9 mouse cellular contexts compared by ENCODE assay signal in the genomic region with DNA sequence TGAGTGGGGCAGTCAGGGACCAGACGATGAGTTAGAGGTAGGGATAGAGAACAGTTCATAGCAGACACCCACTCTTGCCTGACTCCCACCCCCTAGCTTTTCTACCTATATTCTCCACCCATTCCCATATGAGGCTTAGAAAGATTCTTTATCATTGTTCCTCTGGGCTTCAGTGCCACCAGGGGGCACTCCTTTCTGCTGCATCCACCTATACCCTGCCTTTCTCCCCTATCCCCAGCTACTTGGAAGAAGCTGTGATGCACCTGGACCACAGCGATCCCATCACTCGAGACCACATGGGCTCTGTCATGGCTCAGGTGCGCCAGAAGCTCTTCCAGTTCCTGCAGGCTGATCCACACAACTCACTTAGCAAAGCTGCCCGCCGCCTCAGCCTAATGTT. TPM values are rescaled to one million over a fixed set of nuclear protein-coding genes. Genes with fewer than 3 reads are reported as not detected.
A peak's percentile ranks its signal among the peaks of the same experiment; 100 is the strongest.
DNase-seq lines count a peak whose midpoint lies in the region; ATAC-seq and TF ChIP-seq lines count a peak whose summit lies in the region.
"Had no signal": no experiment of that assay in that cellular context is flagged by ENCODE, and none has a peak within 500 bp of the region (broad histone marks: within the 10 kb centered on the region; RNA-seq: fewer than 3 reads in every experiment).

No protein-coding gene starts in this region.

- ATAC-seq in liver, embryonic 12.5 days = no peak
- no peak for ATAC-seq in activated CD4-positive, CD25-positive, alpha-beta regulatory T cell, adult 4 months

- TF ChIP-seq POLR2A in liver, adult 2 months (IDR thresholded peaks at IDR 0.05; ENCODE audit: extremely low read depth, insufficient read depth, low read length) = no peak

- 92% methylated on average over 6 of the region's 6 CpGs for WGBS in liver, adult 2 months
- WGBS in liver, embryonic 12.5 days (ENCODE audit: insufficient replicate concordance) = 79% methylated on average over 6 of the region's 6 CpGs

- H3K9ac ChIP-seq in liver, adult 2 months (ENCODE audit: low read depth, low read length) = no peak overlapping the region
- no peak overlapping the region for H3K9ac ChIP-seq in liver, embryonic 12.5 days
- H3K9ac ChIP-seq: liver, embryonic 13.5 days had no signal

- H3K79me2 ChIP-seq in liver, adult 2 months (ENCODE audit: control insufficient read depth, insufficient read depth, low read length) = no peaks in the 10 kb centered on the region

- no peak overlapping the region for H3K4me3 ChIP-seq in liver, adult 2 months (ENCODE audit: insufficient read depth, low read depth, low read length)
- H3K4me3 ChIP-seq in liver, embryonic 12.5 days = no peak overlapping the region
- H3K4me3 ChIP-seq: liver, embryonic 13.5 days had no signal

- H3K36me3 ChIP-seq in liver, adult 2 months (ENCODE audit: control insufficient read depth, insufficient read depth, low read length) = peaks cover 5% of the 10 kb centered on the region; the same call in 1 of the 2 replicates
- H3K36me3 ChIP-seq in liver, embryonic 12.5 days = peaks cover 72% of the 10 kb centered on the region

- peak; percentile 49 to 50 for DNase-seq in cerebellum, postnatal 10 days
- DNase-seq in cerebellum, adult 8-10 months = no peak
- DNase-seq in liver, adult 2 months (ENCODE audit: extremely low read depth, low read depth, low spot score) = no peak
- peak; percentile 46 for DNase-seq in R1 (ENCODE audit: low read depth, low spot score)
- DNase-seq in lung, postnatal 14 days = peak; percentile 30
- no peak for DNase-seq in heart, adult 11 months
- DNase-seq: liver, embryonic 13.5 days had no signal

- peak; percentile 61 for TF ChIP-seq CTCF in liver, adult 2 months (IDR thresholded peaks at IDR 0.05; ENCODE audit: low read depth, low read length)

- H3K27me3 ChIP-seq in liver, adult 2 months (ENCODE audit: control insufficient read depth, insufficient read depth, low read length) = no peaks in the 10 kb centered on the region
- no peaks in the 10 kb centered on the region for H3K27me3 ChIP-seq in liver, embryonic 12.5 days (replicated peaks)
- H3K27me3 ChIP-seq: liver, embryonic 13.5 days had no signal

- no peak overlapping the region for H3K4me2 ChIP-seq in liver, embryonic 12.5 days
- H3K4me2 ChIP-seq: liver, embryonic 13.5 days had no signal

- no peaks in the 10 kb centered on the region for H3K9me3 ChIP-seq in liver, embryonic 12.5 days (replicated peaks)
- H3K9me3 ChIP-seq: liver, embryonic 13.5 days had no signal

- H3K4me1 ChIP-seq in liver, adult 2 months (ENCODE audit: control insufficient read depth, insufficient read depth, low read length) = no peaks in the 10 kb centered on the region
- peaks cover 6% of the 10 kb centered on the region for H3K4me1 ChIP-seq in liver, embryonic 12.5 days

- H3K27ac ChIP-seq in liver, adult 2 months (replicated peaks; ENCODE audit: insufficient read depth, low read depth, low read length) = no peak overlapping the region
- no peak overlapping the region for H3K27ac ChIP-seq in liver, embryonic 12.5 days
- H3K27ac ChIP-seq: liver, embryonic 13.5 days had no signal

RNA-seq across cellular contexts. Expression of gene Nrn1l, which starts 0.9 kb away (rescaled TPM):
- not detected in 2 replicates for total RNA-seq in liver, adult 2 months (2014; rRNA removed)
- 0.35 and 1.5 TPM in 2 replicates for polyA plus RNA-seq in liver, adult 2 months (2012; rRNA removed)
- 0.29 TPM in 1 of 2 replicates, not detected in the other for polyA plus RNA-seq in liver, embryonic 12.5 days (2016; fragmentation: Nextera tagmentation; extraction: Ambion mirVana)
- 1 to 10 TPM in 1 of 2 experiments, not detected in 1; 1.3 TPM for polyA plus RNA-seq in activated CD4-positive, CD25-positive, alpha-beta regulatory T cell, adult 4 months (2017; shearing (Covaris generic))
- polyA plus RNA-seq: liver, embryonic 13.5 days had no signal

RNA-seq across cellular contexts. Expression of gene Pskh1, which starts 7.8 kb away (rescaled TPM):
- 19.0 and 20.1 TPM in 2 replicates for total RNA-seq in liver, adult 2 months (2014; rRNA removed)
- polyA plus RNA-seq in liver, adult 2 months (2012; rRNA removed) = 35.9 and 37.9 TPM in 2 replicates
- 13.1 and 14.3 TPM in 2 replicates for polyA plus RNA-seq in liver, embryonic 12.5 days (2016; fragmentation: Nextera tagmentation; extraction: Ambion mirVana)
- 10 to 100 TPM in 1 of 2 experiments, 1 to 10 TPM in 1; 8.1 to 11.3 TPM for polyA plus RNA-seq in activated CD4-positive, CD25-positive, alpha-beta regulatory T cell, adult 4 months (2017; shearing (Covaris generic))

RNA-seq across cellular contexts. Expression of gene Edc4, which starts 11.8 kb away (rescaled TPM):
- 7.5 and 12.1 TPM in 2 replicates for total RNA-seq in liver, adult 2 months (2014; rRNA removed)
- 20.0 and 32.0 TPM in 2 replicates for polyA plus RNA-seq in liver, adult 2 months (2012; rRNA removed)
- polyA plus RNA-seq in liver, embryonic 12.5 days (2016; fragmentation: Nextera tagmentation; extraction: Ambion mirVana) = 30.1 and 30.9 TPM in 2 replicates
- polyA plus RNA-seq in activated CD4-positive, CD25-positive, alpha-beta regulatory T cell, adult 4 months (2017; shearing (Covaris generic)) = 10 to 100 TPM; 24.6 to 32.7 TPM

RNA-seq across cellular contexts. Expression of gene Nutf2, which starts 32.1 kb away (rescaled TPM):
- 21.6 and 28.1 TPM in 2 replicates for total RNA-seq in liver, adult 2 months (2014; rRNA removed)
- polyA plus RNA-seq in liver, adult 2 months (2012; rRNA removed) = 23.9 and 29.3 TPM in 2 replicates
- 180 and 183 TPM in 2 replicates for polyA plus RNA-seq in liver, embryonic 12.5 days (2016; fragmentation: Nextera tagmentation; extraction: Ambion mirVana)
- polyA plus RNA-seq in activated CD4-positive, CD25-positive, alpha-beta regulatory T cell, adult 4 months (2017; shearing (Covaris generic)) = 100 to 1,000 TPM in 1 of 2 experiments, 1 to 10 TPM in 1; 5.1 to 101 TPM

RNA-seq across cellular contexts. Expression of gene Thap11, which starts 37.5 kb away (rescaled TPM):
- 11.3 and 15.6 TPM in 2 replicates for total RNA-seq in liver, adult 2 months (2014; rRNA removed)
- 26.9 and 28.5 TPM in 2 replicates for polyA plus RNA-seq in liver, adult 2 months (2012; rRNA removed)
- 53.0 and 53.2 TPM in 2 replicates for polyA plus RNA-seq in liver, embryonic 12.5 days (2016; fragmentation: Nextera tagmentation; extraction: Ambion mirVana)
- 1 to 10 TPM; 7.0 to 7.4 TPM for polyA plus RNA-seq in activated CD4-positive, CD25-positive, alpha-beta regulatory T cell, adult 4 months (2017; shearing (Covaris generic))

Comparison
In these comparisons a context has a peak if more than half of its experiments do, and no peak if none do; other contexts are left out.
1. DNase-seq: peak in cerebellum, postnatal 10 days (2 of 2), R1 (single experiment) and lung, postnatal 14 days (single experiment); none in cerebellum, adult 8-10 months (single experiment), liver, adult 2 months (single experiment) and heart, adult 11 months (single experiment).